Mouse (Mus musculus) WW6 (cell line): ENCODE measurements around the gene Arhgef10l.

Source experiments
- DNase-seq: peaks from one replicate; pipeline ENCODE4 v3.0.0-alpha.2; 2013; ENCODE audit warnings: low read depth, low spot score

Arhgef10l gene

GRCm38 (mm10) chr4:140665760-140666159 is at the start of gene Arhgef10l:
Arhgef10l (minus strand) TSS chr4:140666012.
- no peak for DNase-seq

- no peak for DNase-seq
Measured at GRCm38 (mm10) chr4:140714586-140714985, 48.8 kb upstream of the Arhgef10l start.

GRCm38 (mm10) chr4:140713480-140714365 is 47.9 kb upstream of the Arhgef10l start:
- peak; percentile 66 for DNase-seq

- DNase-seq = no peak
Measured at GRCm38 (mm10) chr4:140711360-140711759, 45.5 kb upstream of the Arhgef10l start.

GRCm38 (mm10) chr4:140710781-140711180 is 45.0 kb upstream of the Arhgef10l start:
- no peak for DNase-seq

- no peak for DNase-seq
Measured at GRCm38 (mm10) chr4:140709617-140710016, 43.8 kb upstream of the Arhgef10l start.

- no peak for DNase-seq
Measured at GRCm38 (mm10) chr4:140709111-140709510, 43.3 kb upstream of the Arhgef10l start.

- no peak for DNase-seq
Measured at GRCm38 (mm10) chr4:140708297-140708927, 42.6 kb upstream of the Arhgef10l start.

GRCm38 (mm10) chr4:140707615-140708014 is 41.8 kb upstream of the Arhgef10l start:
- no peak for DNase-seq

- no peak for DNase-seq
Measured at GRCm38 (mm10) chr4:140704166-140704565, 38.4 kb upstream of the Arhgef10l start.

GRCm38 (mm10) chr4:140703636-140704035 is 37.8 kb upstream of the Arhgef10l start:
- DNase-seq = no peak

- no peak for DNase-seq
Measured at GRCm38 (mm10) chr4:140702611-140703327, 37.0 kb upstream of the Arhgef10l start.

- no peak for DNase-seq
Measured at GRCm38 (mm10) chr4:140701716-140702561, 36.1 kb upstream of the Arhgef10l start.

- no peak for DNase-seq
Measured at GRCm38 (mm10) chr4:140701049-140701715, 35.4 kb upstream of the Arhgef10l start.

- DNase-seq = no peak
Measured at GRCm38 (mm10) chr4:140700269-140701018, 34.6 kb upstream of the Arhgef10l start, which contains the start of gene Rcc2. Rcc2 (plus strand) TSS chr4:140700541.

- DNase-seq = no peak
Measured at GRCm38 (mm10) chr4:140699441-140700127, 33.8 kb upstream of the Arhgef10l start.

- DNase-seq = no peak
Measured at GRCm38 (mm10) chr4:140695675-140696585, 30.1 kb upstream of the Arhgef10l start.

- no peak for DNase-seq
Measured at GRCm38 (mm10) chr4:140695146-140695545, 29.3 kb upstream of the Arhgef10l start.
